Mouse (Mus musculus) cortical plate, adult 2 months (tissue): ENCODE results near the gene Vmn2r9. TPM values are rescaled to one million over a fixed set of nuclear protein-coding genes. Genes with fewer than 3 reads are reported as not detected.
"Not testable (repeated sequence)": the region's sequence is repeated elsewhere in the genome, so short reads cannot be mapped to it uniquely, and the experiment has no call there.

ENCODE experiments used
- H3K27ac ChIP-seq: fragments of 200-500 bp; 2 replicates; pipeline ENCODE4 v1.5.1; 2012; ENCODE audit warnings: low read length, control low read depth, inconsistent platforms; ENCODE audit not compliant: insufficient read depth
- H3K4me1 ChIP-seq: fragments of 200-500 bp; 2 replicates; pipeline ENCODE4 v1.6.1; 2011; ENCODE audit warnings: low read length; ENCODE audit not compliant: control insufficient read depth, insufficient read depth
- H3K4me3 ChIP-seq: fragments of 200-500 bp; 2 replicates; pipeline ENCODE4 v1.5.1; 2011; ENCODE audit warnings: mild to moderate bottlenecking, low read length, control low read depth; ENCODE audit not compliant: insufficient read depth
- CTCF ChIP-seq: fragments of 200-500 bp; IDR thresholded peaks from 2 replicates; pipeline ENCODE4 v1.5.1; 2011; ENCODE audit warnings: mild to moderate bottlenecking, control low read depth, low read length; ENCODE audit not compliant: insufficient read depth; ENCODE audit errors: extremely low read depth
- POLR2A ChIP-seq: fragments of 200-500 bp; IDR thresholded peaks from 2 replicates; pipeline ENCODE4 v1.6.1; 2011; ENCODE audit warnings: mild to moderate bottlenecking, low read length, control low read depth; ENCODE audit not compliant: insufficient read depth; ENCODE audit errors: extremely low read depth
- polyA plus RNA-seq: library from polyadenylated mRNA; depleted of rRNA; stranded (reverse); fragments of >200 nt; gene quantifications from 2 replicates; pipeline ENCODE4 v1.2.3, GENCODE M21; 2012; rRNA removed

Vmn2r9 gene
- not detected in 2 replicates for polyA plus RNA-seq

GRCm38 (mm10) chr5:108852501-108852900, at the start of gene Vmn2r9:
TSS of gene Vmn2r9 (minus strand) at chr5:108852601.
- not testable (repeated sequence) for H3K4me1 ChIP-seq, H3K4me3 ChIP-seq, H3K27ac ChIP-seq

GRCm38 (mm10) chr5:108866746-108867145, 14.3 kb upstream of the Vmn2r9 start:
- TF ChIP-seq CTCF = 0 out of 2 replicates have a peak, but pooled peaks have one; percentile 15
- not testable (repeated sequence) for H3K27ac ChIP-seq

GRCm38 (mm10) chr5:108849466-108849865, 2.9 kb downstream of the Vmn2r9 start:
- H3K4me3 ChIP-seq = no peak overlapping the region
- no peak overlapping the region for H3K27ac ChIP-seq
- H3K4me1 ChIP-seq = no peaks in the 10 kb centered on the region
- TF ChIP-seq POLR2A = no peak
- no peak for TF ChIP-seq CTCF

More at GRCm38 (mm10) chr5:108866746-108867145, 14.3 kb upstream of the Vmn2r9 start:
- not testable (repeated sequence) for H3K4me3 ChIP-seq, H3K4me1 ChIP-seq

GRCm38 (mm10) chr5:108836156-108836555, 16.2 kb downstream of the Vmn2r9 start:
- Histone ChIP-seq H3K27ac (no peak overlapping the region), H3K4me1 (no peaks in the 10 kb centered on the region)
- no peak for TF ChIP-seq CTCF
- no peak for TF ChIP-seq POLR2A

GRCm38 (mm10) chr5:108823276-108823675, 29.1 kb downstream of the Vmn2r9 start:
- H3K4me3 ChIP-seq = no peak overlapping the region
- no peak for TF ChIP-seq POLR2A
- no peak for TF ChIP-seq CTCF
- H3K27ac ChIP-seq = no peak overlapping the region
- no peaks in the 10 kb centered on the region for H3K4me1 ChIP-seq

More at GRCm38 (mm10) chr5:108836156-108836555, 16.2 kb downstream of the Vmn2r9 start:
- no peak overlapping the region for H3K4me3 ChIP-seq

GRCm38 (mm10) chr5:108808750-108809149, 43.7 kb downstream of the Vmn2r9 start, which contains the start of gene Vmn2r8:
TSS of gene Vmn2r8 (minus strand) at chr5:108808850.
- not testable (repeated sequence) for H3K27ac ChIP-seq, H3K4me1 ChIP-seq, H3K4me3 ChIP-seq

- Histone ChIP-seq H3K4me3 (no peak overlapping the region), H3K4me1 (no peaks in the 10 kb centered on the region), H3K27ac (no peak overlapping the region)
- no peak for TF ChIP-seq CTCF
- no peak for TF ChIP-seq POLR2A
Observed at GRCm38 (mm10) chr5:108803646-108804045, 48.8 kb downstream of the Vmn2r9 start.

GRCm38 (mm10) chr5:108795263-108795662, 57.1 kb downstream of the Vmn2r9 start, which contains the start of gene Tmed11:
TSS of gene Tmed11 (minus strand) at chr5:108795363.
- not testable (repeated sequence) for H3K4me3 ChIP-seq, H3K4me1 ChIP-seq, H3K27ac ChIP-seq

GRCm38 (mm10) chr5:108790385-108790784, 62.0 kb downstream of the Vmn2r9 start:
- not testable (repeated sequence) for H3K4me3 ChIP-seq, H3K4me1 ChIP-seq, H3K27ac ChIP-seq

Other genes starting within 250 kb of the Vmn2r9 start
- 84.9 and 86.8 TPM in 2 replicates for gene Gak, start 222.8 kb downstream of the Vmn2r9 start, polyA plus RNA-seq
- 62.8 and 67.4 TPM in 2 replicates for gene Tmem175, start 222.8 kb downstream of the Vmn2r9 start, polyA plus RNA-seq
- 24.0 and 29.1 TPM in 2 replicates for gene Idua, start 192.3 kb downstream of the Vmn2r9 start, polyA plus RNA-seq
- gene Dgkq, start 182.9 kb downstream of the Vmn2r9 start, polyA plus RNA-seq = 54.6 and 58.7 TPM in 2 replicates
- 1.2 and 1.4 TPM in 2 replicates for gene Slc26a1, start 177.0 kb downstream of the Vmn2r9 start, polyA plus RNA-seq
- 35.3 and 35.7 TPM in 2 replicates for gene Fgfrl1, start 160.2 kb downstream of the Vmn2r9 start, polyA plus RNA-seq
- not detected in 2 replicates for gene Rnf212, start 77.6 kb downstream of the Vmn2r9 start, polyA plus RNA-seq
- gene Tmed11, start 57.2 kb downstream of the Vmn2r9 start, polyA plus RNA-seq = not detected in 2 replicates
- gene Vmn2r8, start 43.8 kb downstream of the Vmn2r9 start, polyA plus RNA-seq = not detected in 2 replicates
- not detected in 2 replicates for gene Vmn2r10, start 153.9 kb upstream of the Vmn2r9 start, polyA plus RNA-seq
- gene Vmn2r11, start 207.0 kb upstream of the Vmn2r9 start, polyA plus RNA-seq = not detected in 2 replicates
- not detected in 2 replicates for gene Vmn2r12, start 245.3 kb upstream of the Vmn2r9 start, polyA plus RNA-seq